Mouse (Mus musculus) thymus, adult 2 months (tissue): ENCODE data around the gene Ncoa7. TPM values are rescaled to one million over a fixed set of nuclear protein-coding genes. Genes with fewer than 3 reads are reported as not detected.
"Not testable (repeated sequence)": the region's sequence is repeated elsewhere in the genome, so short reads cannot be mapped to it uniquely, and the experiment has no call there.

ENCODE experiments used
- DNase-seq: peaks from one replicate; pipeline ENCODE4 v3.0.0; 2021
- H3K27ac ChIP-seq: fragments of 200-500 bp; 2 replicates; pipeline ENCODE4 v1.5.1; 2012; ENCODE audit warnings: low read length, control low read depth; ENCODE audit not compliant: control insufficient read depth, insufficient read depth
- H3K27me3 ChIP-seq: fragments of 200-500 bp; 2 replicates; pipeline ENCODE4 v1.6.1; 2012; ENCODE audit warnings: mild to moderate bottlenecking, low read length, moderate library complexity, mixed read lengths; ENCODE audit not compliant: control insufficient read depth, insufficient read depth
- H3K36me3 ChIP-seq: fragments of 200-500 bp; 2 replicates; pipeline ENCODE4 v1.6.1; 2012; ENCODE audit warnings: mild to moderate bottlenecking, low read length, moderate library complexity; ENCODE audit not compliant: control insufficient read depth, insufficient read depth
- H3K4me1 ChIP-seq: fragments of 200-500 bp; replicated peaks from 2 replicates; pipeline ENCODE4 v1.6.1; 2012; ENCODE audit warnings: low read length; ENCODE audit not compliant: control insufficient read depth, insufficient read depth
- H3K4me3 ChIP-seq: fragments of 200-500 bp; 2 replicates; pipeline ENCODE4 v1.5.1; 2012; ENCODE audit warnings: mild to moderate bottlenecking, low read length, control low read depth, moderate library complexity; ENCODE audit not compliant: control insufficient read depth, insufficient read depth
- CTCF ChIP-seq: fragments of 200-500 bp; IDR thresholded peaks from 2 replicates; pipeline ENCODE4 v1.5.1; 2012; ENCODE audit warnings: mild to moderate bottlenecking, control low read depth, low read length, moderate library complexity, borderline replicate concordance; ENCODE audit not compliant: control insufficient read depth, poor library complexity, insufficient read depth; ENCODE audit errors: extremely low read depth
- POLR2A ChIP-seq: fragments of 200-500 bp; IDR thresholded peaks from 2 replicates; pipeline ENCODE4 v1.6.1; 2012; ENCODE audit warnings: mild to moderate bottlenecking, low read length, control low read depth, moderate library complexity; ENCODE audit not compliant: control insufficient read depth, poor library complexity, insufficient read depth; ENCODE audit errors: extremely low read depth
- WGBS: fragments of 180-500 bp; shearing (Covaris S2); methylation state at CpG from one replicate; pipeline ENCODE4 v1.1.7; 2018; 5-methylcytosine and 5-hydroxymethylcytosine counted together
- polyA plus RNA-seq: library from polyadenylated mRNA; depleted of rRNA; stranded (reverse); fragments of >200 nt; gene quantifications from 2 replicates; pipeline ENCODE4 v1.2.3, GENCODE M21; 2012

Gene Ncoa7
- polyA plus RNA-seq, 1 experiment: 7.7 TPM

GRCm38 (mm10) chr10:30647681-30648080 is 155.4 kb downstream of the Ncoa7 start:
- no peak for DNase-seq
- WGBS: 95% methylated on average over 2 of the region's 2 CpGs
- no peak overlapping the region for H3K4me3 ChIP-seq
- no peaks in the 10 kb centered on the region for H3K4me1 ChIP-seq
- H3K27me3 ChIP-seq: no peaks in the 10 kb centered on the region
- H3K27ac ChIP-seq: no peak overlapping the region
- TF ChIP-seq POLR2A (no peak), CTCF (no peak)
- H3K36me3 ChIP-seq: peaks cover 15% of the 10 kb centered on the region

- no peak overlapping the region for H3K27ac ChIP-seq
- no peak for DNase-seq
- 90% methylated on average over 3 of the region's 3 CpGs for WGBS
- H3K4me1 ChIP-seq: no peaks in the 10 kb centered on the region
- no peaks in the 10 kb centered on the region for H3K36me3 ChIP-seq
- no peak overlapping the region for H3K4me3 ChIP-seq
- no peaks in the 10 kb centered on the region for H3K27me3 ChIP-seq
- TF ChIP-seq CTCF (no peak), POLR2A (no peak)
These were observed 164.9 kb downstream of the Ncoa7 start for GRCm38 (mm10) chr10:30638216-30638615.

- not testable (repeated sequence) for H3K36me3 ChIP-seq, H3K27ac ChIP-seq, H3K4me1 ChIP-seq, H3K4me3 ChIP-seq, DNase-seq, H3K27me3 ChIP-seq
- 97% methylated on average over 1 of the region's 1 CpGs for WGBS
These were observed 166.5 kb downstream of the Ncoa7 start for GRCm38 (mm10) chr10:30636474-30637154.

GRCm38 (mm10) chr10:30632718-30633117 is 170.4 kb downstream of the Ncoa7 start:
- TF ChIP-seq POLR2A (no peak), CTCF (no peak)
- H3K4me3 ChIP-seq: no peak overlapping the region
- no peak for DNase-seq
- no peak overlapping the region for H3K27ac ChIP-seq
- H3K36me3 ChIP-seq: no peaks in the 10 kb centered on the region
- no peaks in the 10 kb centered on the region for H3K4me1 ChIP-seq
- WGBS: 100% methylated on average over 1 of the region's 1 CpGs
- no peaks in the 10 kb centered on the region for H3K27me3 ChIP-seq

GRCm38 (mm10) chr10:30629977-30630376 is 173.1 kb downstream of the Ncoa7 start:
- no peaks in the 10 kb centered on the region for H3K4me1 ChIP-seq
- H3K27me3 ChIP-seq: no peaks in the 10 kb centered on the region
- DNase-seq: no peak
- H3K36me3 ChIP-seq: no peaks in the 10 kb centered on the region
- H3K27ac ChIP-seq: no peak overlapping the region
- H3K4me3 ChIP-seq: no peak overlapping the region
- TF ChIP-seq CTCF (no peak), POLR2A (no peak)

- H3K36me3 ChIP-seq: no peaks in the 10 kb centered on the region
- no peak within 1 kb of the TSS for H3K4me3 ChIP-seq
- no peak for DNase-seq
- no peak within 1 kb of the TSS for H3K27ac ChIP-seq
- H3K27me3 ChIP-seq: no peaks in the 10 kb centered on the region
- TF ChIP-seq CTCF (no peak), POLR2A (no peak)
- no peaks in the 10 kb centered on the region for H3K4me1 ChIP-seq
- WGBS: 90% methylated on average over 3 of the region's 3 CpGs
These were observed 173.6 kb downstream of the Ncoa7 start, which contains the start of gene Hint3 for GRCm38 (mm10) chr10:30629513-30629912. Gene Hint3, minus strand, starts transcription at chr10:30629632.

GRCm38 (mm10) chr10:30628444-30628843 is 174.7 kb downstream of the Ncoa7 start:
- H3K4me1 ChIP-seq, DNase-seq, H3K4me3 ChIP-seq, H3K27me3 ChIP-seq, H3K36me3 ChIP-seq, H3K27ac ChIP-seq: not testable (repeated sequence)
- 95% methylated on average over 11 of the region's 11 CpGs for WGBS
